Mouse (Mus musculus): ENCODE measurements around the gene Pdcd1lg2.

DNA sequence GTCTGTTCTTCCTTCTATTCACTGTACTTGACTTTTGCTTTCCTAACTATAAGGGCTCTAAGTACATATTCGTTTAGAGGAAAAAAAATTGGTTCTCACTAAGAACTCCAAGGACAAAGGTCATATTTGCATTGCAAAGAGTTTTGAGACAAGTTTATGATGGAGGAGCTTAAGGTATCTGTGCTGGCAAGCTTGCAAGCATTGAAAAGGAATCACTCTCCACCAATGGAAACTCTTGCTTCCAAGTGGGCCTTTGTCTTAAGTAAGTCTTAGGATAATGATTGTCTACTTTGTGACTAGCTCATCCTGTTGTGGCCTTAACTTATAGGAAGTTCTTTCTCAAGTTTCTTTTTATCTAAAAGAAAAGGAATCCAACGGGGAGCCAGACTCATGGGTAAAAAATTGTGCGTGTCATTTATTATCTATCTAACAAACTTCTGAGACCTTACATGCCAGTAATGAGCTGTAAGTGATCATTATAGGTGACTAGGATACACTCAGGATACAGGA is 5.7 kb downstream of the Pdcd1lg2 start:
- TF ChIP-seq GATA1 (IDR thresholded peaks at IDR 0.05; ENCODE audit: borderline replicate concordance, low read length) (no peak), FLI1 (IDR thresholded peaks at IDR 0.05; ENCODE audit: low read length) (no peak)

Data from megakaryocyte, embryonic 14.5 days (primary cell).